Mouse (Mus musculus): ENCODE measurements around the gene Cd300lf. TPM values are rescaled to one million over a fixed set of nuclear protein-coding genes. Genes with fewer than 3 reads are reported as not detected.

The Cd300lf gene
- polyA plus RNA-seq, 1 experiment, result not detected

- TF ChIP-seq GATA1 (IDR thresholded peaks at IDR 0.05; ENCODE audit: low read length), result no peak
Measured at GRCm38 (mm10) chr11:115147813-115148212, 14.0 kb upstream of the Cd300lf start.

- no peak for TF ChIP-seq GATA1 (IDR thresholded peaks at IDR 0.05; ENCODE audit: low read length)
Measured at GRCm38 (mm10) chr11:115141970-115142369, 8.2 kb upstream of the Cd300lf start.

- TF ChIP-seq GATA1 (IDR thresholded peaks at IDR 0.05; ENCODE audit: low read length), result no peak
Measured at GRCm38 (mm10) chr11:115138597-115139262, 4.9 kb upstream of the Cd300lf start.

GRCm38 (mm10) chr11:115131768-115132381 lies 1.9 kb downstream of the Cd300lf start:
- TF ChIP-seq GATA1 (IDR thresholded peaks at IDR 0.05; ENCODE audit: low read length), result no peak

GRCm38 (mm10) chr11:115129508-115130126 lies 4.2 kb downstream of the Cd300lf start:
- TF ChIP-seq GATA1 (IDR thresholded peaks at IDR 0.05; ENCODE audit: low read length), result no peak

- TF ChIP-seq GATA1 (IDR thresholded peaks at IDR 0.05; ENCODE audit: low read length), result no peak
Measured at GRCm38 (mm10) chr11:115128483-115128882, 5.3 kb downstream of the Cd300lf start.

GRCm38 (mm10) chr11:115119409-115119808 lies 14.4 kb downstream of the Cd300lf start:
- TF ChIP-seq GATA1 (IDR thresholded peaks at IDR 0.05; ENCODE audit: low read length), result no peak

GRCm38 (mm10) chr11:115112196-115112595 lies 21.6 kb downstream of the Cd300lf start:
- no peak for TF ChIP-seq GATA1 (IDR thresholded peaks at IDR 0.05; ENCODE audit: low read length)

GRCm38 (mm10) chr11:115110271-115110670 lies 23.5 kb downstream of the Cd300lf start:
- TF ChIP-seq GATA1 (IDR thresholded peaks at IDR 0.05; ENCODE audit: low read length), result no peak

GRCm38 (mm10) chr11:115108176-115108575 lies 25.6 kb downstream of the Cd300lf start:
- no peak for TF ChIP-seq GATA1 (IDR thresholded peaks at IDR 0.05; ENCODE audit: low read length)

- TF ChIP-seq GATA1 (IDR thresholded peaks at IDR 0.05; ENCODE audit: low read length), result no peak
Measured at GRCm38 (mm10) chr11:115107403-115107916, 26.3 kb downstream of the Cd300lf start.

GRCm38 (mm10) chr11:115106638-115107037 lies 27.2 kb downstream of the Cd300lf start:
- TF ChIP-seq GATA1 (IDR thresholded peaks at IDR 0.05; ENCODE audit: low read length), result no peak

- no peak for TF ChIP-seq GATA1 (IDR thresholded peaks at IDR 0.05; ENCODE audit: low read length)
Measured at GRCm38 (mm10) chr11:115104769-115105563, 28.8 kb downstream of the Cd300lf start.

GRCm38 (mm10) chr11:115103470-115104413 lies 30.1 kb downstream of the Cd300lf start:
- no peak for TF ChIP-seq GATA1 (IDR thresholded peaks at IDR 0.05; ENCODE audit: low read length)

GRCm38 (mm10) chr11:115102116-115102515 lies 31.7 kb downstream of the Cd300lf start:
- TF ChIP-seq GATA1 (IDR thresholded peaks at IDR 0.05; ENCODE audit: low read length), result no peak

Data from G1E-ER4 (cell line).